Mouse (Mus musculus) fat pad, adult 2 months (tissue): Measurements from ENCODE around the gene Gimap9.
"Not testable (repeated sequence)": the region's sequence is repeated elsewhere in the genome, so short reads cannot be mapped to it uniquely, and the experiment has no call there.

Experiments used
- DNase-seq: peaks from one replicate; pipeline ENCODE4 v3.0.0-alpha.2; 2011; ENCODE audit warnings: low read depth, low spot score; ENCODE audit errors: extremely low read depth

The Gimap9 gene

DNA sequence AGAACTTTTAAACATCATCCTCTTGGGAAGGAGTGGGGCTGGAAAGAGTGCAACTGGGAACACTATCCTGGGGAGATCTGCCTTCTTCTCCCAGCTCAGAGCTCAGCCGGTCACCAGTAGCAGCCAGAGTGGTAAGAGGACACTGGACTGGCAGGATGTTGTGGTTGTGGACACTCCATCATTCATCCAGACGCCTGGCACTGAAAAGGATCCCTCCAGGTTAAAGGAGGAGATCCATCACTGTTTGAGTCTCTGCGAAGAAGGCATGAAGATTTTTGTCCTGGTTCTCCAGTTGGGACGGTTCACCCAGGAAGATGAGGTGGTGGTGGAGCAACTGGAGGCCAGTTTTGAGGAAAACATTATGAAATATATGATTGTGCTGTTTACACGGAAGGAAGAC, 17.2 kb upstream of the Gimap9 start:
- DNase-seq = no peak

DNA sequence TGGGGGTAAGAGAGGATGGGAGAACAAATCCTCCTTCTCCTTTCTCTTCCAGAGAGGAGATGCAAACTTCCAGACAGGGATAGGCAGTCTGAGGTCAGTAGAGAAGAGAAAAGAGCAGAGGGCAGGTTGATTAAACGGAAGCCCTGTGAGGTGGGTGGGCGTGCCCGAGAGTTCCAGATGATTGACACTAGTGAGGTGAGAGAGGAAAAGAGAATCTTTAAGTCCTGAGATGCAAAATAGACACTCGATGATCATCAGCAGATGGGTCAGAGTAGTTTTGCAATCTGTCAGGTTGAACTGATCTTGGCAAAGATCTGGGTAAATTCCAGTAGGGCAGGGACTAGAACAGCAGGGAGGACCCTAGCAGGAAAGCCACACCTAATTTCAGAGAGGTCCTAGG, 11.2 kb upstream of the Gimap9 start:
- DNase-seq = no peak

DNA sequence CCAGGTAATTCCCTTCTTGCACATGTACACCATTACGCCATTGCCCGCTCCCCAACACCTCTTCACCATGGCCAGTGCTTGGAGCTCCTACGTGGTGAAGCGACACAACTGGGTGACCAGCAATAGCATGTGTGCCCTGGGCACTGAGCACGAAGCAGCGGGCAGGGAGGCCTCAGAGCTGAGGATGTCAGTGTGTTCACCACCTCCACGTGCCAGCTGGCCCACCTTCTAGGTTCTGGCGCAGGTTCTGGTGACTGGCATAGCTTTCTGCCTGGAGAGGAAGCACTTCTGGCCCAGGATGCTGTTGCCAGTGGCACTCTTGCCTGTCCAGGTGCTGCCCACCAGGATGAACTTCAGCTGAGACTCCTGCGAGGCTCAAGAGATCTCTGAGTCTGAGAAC, 10.5 kb upstream of the Gimap9 start:
- DNase-seq = no peak

DNA sequence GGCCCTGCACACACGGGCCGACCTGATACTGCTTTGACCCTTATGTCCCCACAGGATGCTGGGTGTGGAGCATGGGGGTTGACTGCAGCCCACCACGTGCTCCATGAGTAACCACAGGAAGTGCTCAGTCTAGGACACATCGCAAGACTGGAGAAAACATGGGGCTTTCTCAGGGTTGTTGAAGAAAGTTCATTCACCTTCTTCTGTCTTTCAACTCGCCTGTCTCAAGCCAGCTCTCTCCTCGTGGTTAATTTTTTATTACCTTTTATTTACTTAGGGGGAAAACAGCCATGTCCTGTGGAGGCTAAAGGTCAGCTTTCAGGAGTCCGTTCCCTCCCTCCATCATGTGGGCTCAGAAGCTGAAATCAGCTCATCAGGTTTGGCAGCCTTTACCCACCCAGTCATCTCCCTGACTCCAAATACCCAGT, 9.8 kb upstream of the Gimap9 start:
- no peak for DNase-seq

DNA sequence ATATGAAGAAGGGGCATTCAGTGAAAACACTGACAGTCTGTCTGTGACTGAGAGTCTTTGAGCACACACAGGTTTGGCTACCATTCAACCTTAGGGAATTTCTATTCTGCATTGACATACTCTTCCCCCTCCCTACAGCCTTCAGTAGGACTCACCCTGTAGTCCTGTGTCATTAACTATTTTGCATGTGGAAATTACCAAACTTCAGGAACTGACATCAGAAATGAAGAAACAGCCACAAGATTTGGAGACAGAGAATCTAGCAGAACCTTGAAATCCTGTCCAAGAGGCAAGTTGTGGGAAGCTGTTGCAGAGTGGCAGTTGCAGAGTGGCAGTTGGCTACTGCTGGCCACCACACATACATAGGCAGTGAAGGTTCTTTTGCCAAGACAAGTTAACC, 7.9 kb upstream of the Gimap9 start:
- DNase-seq = no peak

DNA sequence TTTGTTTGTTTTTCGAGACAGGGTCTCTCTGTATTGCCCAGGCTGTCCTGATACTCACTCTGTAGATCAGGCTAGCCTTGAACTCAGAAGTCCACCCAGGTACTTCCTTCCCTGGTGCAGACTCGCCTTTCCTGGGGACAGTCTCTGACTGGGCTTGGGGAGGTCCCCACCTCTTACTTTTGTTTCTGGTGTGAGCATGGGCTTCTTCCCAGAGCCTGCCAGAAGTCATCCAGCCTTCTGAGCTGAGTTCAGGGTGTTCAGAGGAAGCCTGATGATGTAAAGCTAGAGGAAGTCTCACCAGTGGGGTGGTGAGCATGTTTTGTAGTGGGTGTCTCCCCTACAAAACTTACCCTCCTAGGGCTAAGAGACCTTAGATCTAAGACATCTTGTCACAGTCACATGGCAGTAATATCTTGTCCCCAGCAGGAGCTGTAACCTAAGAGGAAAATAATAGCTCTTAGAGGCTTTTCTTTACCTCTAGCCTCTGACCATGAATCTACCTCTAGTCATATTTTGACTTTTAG, 6.4 kb upstream of the Gimap9 start:
- DNase-seq = no peak

DNA sequence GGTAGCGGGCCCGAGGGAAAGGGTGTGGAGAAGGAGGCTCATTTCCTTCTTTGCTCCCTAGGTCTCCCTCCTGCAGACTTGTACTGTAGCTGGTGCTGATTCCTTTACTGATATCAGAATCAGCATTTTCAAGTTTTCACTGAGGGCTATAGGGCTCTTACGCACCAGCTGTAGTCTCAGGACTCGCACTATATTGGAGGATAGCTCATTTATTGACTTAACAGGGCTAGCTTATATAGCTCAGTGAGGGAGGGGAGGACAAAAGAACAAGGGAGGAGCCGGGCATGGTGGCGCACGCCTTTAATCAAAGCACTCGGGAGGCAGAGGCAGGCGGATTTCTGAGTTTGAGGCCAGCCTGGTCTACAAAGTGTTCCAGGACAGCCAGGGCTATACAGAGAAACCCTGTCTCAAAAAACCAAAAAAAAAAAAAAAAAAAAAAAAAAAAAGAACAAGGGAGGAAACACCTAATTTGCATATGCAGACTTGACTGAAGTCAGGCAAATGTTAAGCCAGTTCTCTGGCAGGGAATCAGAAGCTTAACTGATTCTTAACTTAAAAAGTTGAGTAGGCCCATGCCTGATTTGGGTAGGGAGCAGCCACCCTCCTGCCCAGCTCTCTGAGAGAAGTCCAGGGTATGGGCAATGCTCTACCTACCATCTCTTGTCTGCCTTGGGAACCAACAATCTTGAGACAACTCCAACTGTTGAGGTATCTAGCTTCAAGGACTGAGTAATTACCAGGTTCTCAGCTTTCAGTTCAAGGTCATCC, 1.5 kb upstream of the Gimap9 start:
- no peak for DNase-seq

DNA sequence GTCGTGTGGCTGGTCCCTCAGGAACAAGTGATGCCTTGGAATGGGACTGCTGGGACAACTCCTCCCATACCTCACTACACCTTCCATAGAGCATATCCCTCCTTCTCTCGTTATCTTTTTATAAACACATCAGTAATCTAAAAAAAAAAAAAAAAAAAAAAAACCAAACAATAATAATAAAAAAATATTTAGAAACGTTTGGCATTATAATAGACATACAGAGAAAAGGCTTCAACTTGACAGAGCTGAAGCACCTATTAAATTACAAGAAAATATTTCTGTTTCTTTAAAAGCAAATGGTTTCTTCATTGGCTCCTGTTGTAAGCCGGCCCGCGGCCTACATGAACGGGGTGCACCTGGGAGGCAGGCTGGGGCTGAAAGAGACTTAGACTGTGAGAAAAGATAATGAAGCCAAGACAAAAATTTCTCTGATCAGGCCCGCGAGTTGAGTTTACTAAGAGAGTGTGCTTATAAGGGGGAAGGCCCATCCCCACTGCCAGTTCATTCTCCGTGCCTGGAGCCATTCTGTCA, 464 bp upstream of the Gimap9 start:
- no peak for DNase-seq

DNA sequence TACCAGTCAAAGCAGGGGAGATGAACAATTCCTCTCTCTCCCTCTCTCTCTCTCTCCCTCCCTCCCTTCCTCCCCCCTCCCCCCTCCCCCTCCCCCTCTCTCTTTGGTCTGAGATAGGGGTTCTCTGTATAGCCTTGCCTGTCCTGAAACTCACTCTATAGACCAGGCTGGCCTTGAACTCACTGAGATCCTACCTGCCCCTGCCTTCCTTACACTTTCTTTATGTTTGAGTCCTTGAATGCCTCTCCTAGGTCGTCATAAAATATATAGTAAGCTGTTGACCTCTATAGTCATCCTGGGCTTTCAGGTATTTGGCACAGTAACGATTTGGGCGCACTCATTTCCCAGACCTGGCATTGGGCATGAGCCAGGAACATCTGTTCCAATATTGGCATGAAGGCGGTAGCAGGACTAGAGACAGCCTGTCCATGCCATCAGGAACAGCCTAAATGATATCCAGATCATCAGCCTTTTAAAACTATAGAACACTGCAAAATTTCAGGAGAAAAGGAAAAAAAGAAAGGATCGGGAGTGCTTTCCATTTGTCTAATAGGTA, 1.0 kb downstream of the Gimap9 start:
- DNase-seq = no peak

DNA sequence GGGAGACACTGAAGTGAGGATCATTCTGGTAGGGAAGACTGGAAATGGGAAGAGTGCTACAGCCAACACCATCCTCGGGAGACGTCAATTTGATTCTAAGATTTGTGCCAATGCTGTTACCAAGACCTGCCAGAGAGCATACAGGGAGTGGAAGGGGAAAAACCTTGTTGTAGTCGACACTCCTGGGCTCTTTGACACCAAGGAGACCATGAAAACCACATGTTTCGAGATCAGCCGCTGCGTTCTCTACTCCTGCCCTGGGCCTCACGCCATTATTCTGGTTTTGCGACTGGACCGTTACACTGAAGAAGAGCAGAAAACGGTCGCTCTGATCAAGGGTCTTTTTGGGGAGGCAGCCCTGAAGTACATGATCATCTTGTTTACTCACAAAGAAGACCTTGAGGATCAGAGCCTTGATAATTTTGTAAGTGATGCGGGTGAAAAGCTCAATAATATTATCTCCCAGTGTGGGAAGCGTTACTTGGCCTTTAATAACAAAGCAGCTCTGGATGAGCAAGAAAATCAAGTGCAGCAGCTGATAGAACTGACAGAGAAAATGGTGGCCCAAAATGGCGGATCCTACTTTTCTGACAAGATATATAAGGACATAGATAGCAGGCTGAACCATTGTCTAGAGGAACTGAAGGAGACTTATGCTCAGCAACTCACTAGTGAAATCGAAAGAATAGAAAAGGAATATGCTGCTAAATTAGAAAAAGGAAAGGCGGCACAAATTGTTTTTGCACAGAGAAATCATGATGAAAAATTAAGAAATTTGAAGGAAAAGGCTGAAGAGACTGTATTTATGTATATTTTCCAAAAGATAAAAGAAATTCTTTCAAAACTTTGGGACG, 1.8 kb downstream of the Gimap9 start:
- DNase-seq = no peak

DNA sequence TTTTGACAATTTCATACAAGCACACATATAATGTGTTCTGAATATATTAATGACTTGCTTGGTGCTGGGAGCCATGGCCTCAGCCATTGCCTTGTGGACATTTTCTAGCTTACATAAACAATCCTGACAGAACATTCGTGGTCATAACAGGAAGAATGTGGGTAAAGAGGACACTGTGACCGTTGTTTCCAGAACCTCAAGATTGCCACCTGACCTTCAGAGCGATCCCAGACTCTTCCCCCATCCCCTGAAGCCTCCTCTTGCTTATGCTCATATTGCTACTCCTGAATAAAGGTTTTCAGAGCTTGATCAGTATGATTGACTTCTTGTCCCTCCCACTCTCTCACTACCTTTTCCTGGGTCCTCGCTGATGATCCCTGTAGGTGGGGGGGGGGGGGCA, 2.5 kb downstream of the Gimap9 start:
- no peak for DNase-seq

DNA sequence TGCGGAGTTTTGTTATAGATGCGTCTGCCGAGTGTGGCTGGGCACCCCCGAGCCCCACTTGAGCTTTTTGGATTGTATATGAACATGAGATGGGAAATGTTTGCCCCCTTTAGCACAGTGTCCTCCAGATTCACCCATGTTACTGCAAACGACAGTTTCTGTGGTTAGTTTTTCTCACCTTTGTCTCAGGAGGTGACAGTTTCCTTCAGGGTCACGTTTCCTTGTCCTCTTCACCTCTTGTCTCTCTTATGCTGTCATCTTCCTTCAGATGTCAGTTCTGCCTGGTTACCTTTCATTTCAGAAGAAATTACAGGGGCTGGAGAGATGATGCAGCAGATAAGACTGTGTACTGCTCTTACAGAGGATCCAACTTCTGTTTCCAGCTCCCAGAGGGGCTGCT, 3.8 kb downstream of the Gimap9 start:
- DNase-seq = no peak

DNA sequence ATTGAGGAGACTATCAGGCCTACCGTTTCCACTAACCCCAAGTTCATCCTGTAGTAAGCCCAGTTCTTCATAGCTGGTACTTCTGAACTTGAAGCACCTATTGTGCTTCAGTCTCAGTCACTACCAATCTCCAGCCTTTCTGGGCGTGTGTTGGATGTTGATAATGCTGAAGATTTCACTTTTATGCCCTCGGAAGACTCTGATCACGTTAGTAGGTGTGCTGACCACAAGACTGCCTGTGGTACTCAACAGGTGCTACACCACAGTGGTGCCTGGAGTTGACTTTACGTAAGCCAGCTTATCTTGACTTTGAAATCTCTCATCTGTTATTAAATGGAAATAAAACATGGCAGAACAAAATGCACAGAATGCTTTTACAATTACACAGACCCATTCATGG, 4.5 kb downstream of the Gimap9 start:
- no peak for DNase-seq

DNA sequence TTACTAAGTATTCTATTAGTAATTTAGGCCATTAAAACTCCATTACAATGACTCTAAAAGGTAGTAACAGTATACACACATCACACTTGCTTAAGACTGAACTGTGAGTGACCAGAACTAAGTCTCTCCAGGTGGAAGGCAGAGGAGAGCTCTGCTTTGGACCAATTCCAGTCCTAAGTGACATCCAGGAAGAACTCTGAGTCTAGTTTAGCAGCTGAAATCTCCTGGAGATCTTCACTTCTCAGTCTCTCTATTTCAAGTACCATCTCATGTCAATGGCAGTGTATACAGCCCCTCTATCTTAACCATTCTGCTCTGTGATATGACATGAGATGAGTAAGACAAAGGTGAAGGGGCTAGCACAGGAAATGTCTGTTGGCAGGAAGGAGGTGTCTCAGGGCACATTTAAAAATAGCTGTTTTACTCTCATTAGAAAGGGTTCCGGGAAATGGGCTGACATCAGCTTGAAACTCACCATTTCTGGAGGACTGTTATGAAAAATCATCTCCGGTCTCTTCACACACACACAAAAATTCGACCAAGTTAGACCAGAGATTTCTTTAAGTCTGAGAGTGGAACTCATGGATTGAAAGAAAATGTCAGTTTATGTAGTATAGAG, 5.7 kb downstream of the Gimap9 start:
- DNase-seq = no peak

DNA sequence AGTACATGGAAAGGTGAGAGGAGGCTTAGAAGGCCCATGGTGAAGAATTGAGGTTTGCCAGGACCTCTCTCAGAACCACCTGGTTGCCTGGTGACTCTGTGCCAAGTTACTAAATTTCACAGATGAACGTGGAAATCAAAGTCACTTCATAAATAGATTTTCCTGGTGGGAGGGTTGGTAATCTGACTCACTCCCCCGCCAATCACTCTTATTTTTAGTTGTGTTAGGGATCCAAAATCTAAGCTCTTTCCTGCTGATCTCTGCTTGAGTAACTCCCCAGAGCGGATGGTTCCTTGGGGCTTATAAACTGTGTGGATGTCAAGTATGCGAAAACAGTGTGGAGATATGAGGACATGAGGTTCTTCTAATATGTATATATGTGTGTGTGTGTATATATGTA, 6.3 kb downstream of the Gimap9 start:
- DNase-seq = no peak

DNA sequence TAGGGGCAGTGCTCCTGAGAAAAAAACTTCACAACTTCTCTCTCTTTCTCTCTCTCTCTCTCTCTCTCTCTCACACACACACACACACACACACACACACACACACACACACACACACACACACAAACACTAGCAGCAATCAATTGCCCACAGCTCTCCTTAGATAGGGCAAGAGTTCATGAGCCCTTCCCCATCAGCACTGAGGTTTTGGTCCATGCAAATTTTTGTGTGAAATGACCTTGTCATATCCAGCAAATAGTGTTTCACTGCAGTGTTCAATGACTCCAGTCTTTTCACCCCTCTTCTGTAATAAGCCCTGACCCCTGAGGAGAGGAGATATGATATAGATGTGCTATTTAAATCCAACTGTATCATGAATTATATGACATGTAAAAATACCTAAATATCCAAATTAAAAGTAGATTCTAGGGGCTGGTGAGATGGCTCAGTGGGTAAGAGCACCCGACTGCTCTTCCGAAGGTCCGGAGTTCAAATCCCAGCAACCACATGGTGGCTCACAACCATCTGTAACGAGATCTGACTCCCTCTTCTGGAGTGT, 7.4 kb downstream of the Gimap9 start:
- DNase-seq = not testable (repeated sequence)

DNA sequence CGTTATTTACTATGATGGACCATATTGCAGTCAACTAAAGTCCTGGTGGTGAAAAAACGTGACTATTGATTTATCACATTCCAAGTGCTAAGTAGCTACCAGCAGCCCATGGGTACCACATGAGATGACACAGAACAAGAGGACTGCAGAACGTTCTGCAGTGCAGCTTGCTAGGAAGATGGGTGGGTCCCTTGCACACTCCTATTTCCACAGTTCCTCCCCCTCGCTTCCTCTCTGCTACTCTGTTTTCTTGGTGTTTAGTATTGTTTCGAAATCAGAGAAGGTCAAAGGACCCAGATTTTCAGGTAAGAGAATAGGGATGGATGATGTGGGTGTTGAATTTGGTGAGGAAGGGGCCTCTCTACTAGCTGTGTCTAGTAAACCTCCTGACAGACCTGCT, 8.4 kb downstream of the Gimap9 start, which contains the start of gene Gimap4:
Gimap4 (plus strand) TSS at position 231 of the 400 bp plus-strand sequence.
- DNase-seq = no peak

DNA sequence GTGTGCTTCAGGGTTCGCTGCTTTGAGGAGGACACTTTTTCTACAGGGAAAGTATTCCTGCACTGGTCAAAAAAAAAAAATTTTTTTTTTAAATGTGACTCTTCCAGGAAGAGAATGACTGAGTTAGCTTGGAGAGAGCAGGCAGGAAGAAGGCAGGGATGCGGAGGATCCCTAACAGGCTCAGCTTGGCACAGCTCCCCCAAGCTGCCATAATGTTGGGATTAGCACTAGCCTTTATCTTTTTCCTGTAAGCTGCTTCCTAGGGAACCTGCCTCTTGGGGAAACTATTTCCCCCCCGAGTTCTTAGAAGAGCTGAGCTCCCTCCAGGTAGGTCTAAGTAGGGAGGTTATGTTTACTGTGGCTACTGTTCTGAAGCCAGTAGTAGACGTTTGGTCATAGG, 8.9 kb downstream of the Gimap9 start:
- DNase-seq = no peak

DNA sequence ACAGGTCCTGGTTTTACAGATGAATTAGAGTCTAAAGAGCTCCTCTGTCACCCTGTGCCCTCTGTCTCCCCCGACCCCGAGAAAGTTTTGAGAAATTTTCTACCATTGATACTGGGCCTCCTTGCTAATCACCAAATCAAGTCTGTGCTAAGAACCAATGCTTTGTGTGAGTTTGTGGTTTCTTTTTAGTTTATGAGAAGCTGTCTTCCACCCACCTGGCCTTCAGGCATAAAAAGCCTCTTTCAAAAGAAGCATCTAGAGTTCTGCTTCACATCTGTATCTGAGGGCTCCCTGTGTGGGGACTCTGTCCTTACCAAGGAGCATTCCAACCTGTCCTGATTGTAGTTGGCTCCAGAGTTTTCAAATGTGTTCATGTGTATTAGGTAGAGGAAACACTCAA, 9.3 kb downstream of the Gimap9 start:
- DNase-seq = no peak
